Mouse (Mus musculus): ENCODE data around the gene Tmem94.

Tmem94 gene

GRCm38 (mm10) chr11:115766356-115766943 lies 1.2 kb downstream of the Tmem94 start:
- DNase-seq (ENCODE audit: low spot score) = no peak

- DNase-seq (ENCODE audit: low spot score) = no peak
Observed at GRCm38 (mm10) chr11:115766981-115767380, 1.7 kb downstream of the Tmem94 start.

- no peak for DNase-seq (ENCODE audit: low spot score)
Observed at GRCm38 (mm10) chr11:115768896-115769295, 3.7 kb downstream of the Tmem94 start.

GRCm38 (mm10) chr11:115774653-115775052 lies 9.4 kb downstream of the Tmem94 start:
- no peak for DNase-seq (ENCODE audit: low spot score)

- DNase-seq (ENCODE audit: low spot score) = no peak
Observed at GRCm38 (mm10) chr11:115775821-115776665, 10.8 kb downstream of the Tmem94 start.

- DNase-seq (ENCODE audit: low spot score) = no peak
Observed at GRCm38 (mm10) chr11:115776954-115777353, 11.7 kb downstream of the Tmem94 start.

- no peak for DNase-seq (ENCODE audit: low spot score)
Observed at GRCm38 (mm10) chr11:115777487-115778335, 12.5 kb downstream of the Tmem94 start.

GRCm38 (mm10) chr11:115779038-115779571 lies 13.9 kb downstream of the Tmem94 start:
- peak; percentile 49 for DNase-seq (ENCODE audit: low spot score)

GRCm38 (mm10) chr11:115780141-115781070 lies 15.2 kb downstream of the Tmem94 start:
- DNase-seq (ENCODE audit: low spot score) = peak; percentile 47

- DNase-seq (ENCODE audit: low spot score) = no peak
Observed at GRCm38 (mm10) chr11:115786473-115786872, 21.2 kb downstream of the Tmem94 start.

GRCm38 (mm10) chr11:115789787-115790186 lies 24.6 kb downstream of the Tmem94 start:
- DNase-seq (ENCODE audit: low spot score) = no peak

GRCm38 (mm10) chr11:115791919-115792318 lies 26.7 kb downstream of the Tmem94 start:
- DNase-seq (ENCODE audit: low spot score) = no peak

GRCm38 (mm10) chr11:115792353-115792752 lies 27.1 kb downstream of the Tmem94 start:
- DNase-seq (ENCODE audit: low spot score) = no peak

- DNase-seq (ENCODE audit: low spot score) = no peak
Observed at GRCm38 (mm10) chr11:115796898-115797297, 31.7 kb downstream of the Tmem94 start.

GRCm38 (mm10) chr11:115797665-115798064 lies 32.4 kb downstream of the Tmem94 start:
- DNase-seq (ENCODE audit: low spot score) = no peak

- DNase-seq (ENCODE audit: low spot score) = no peak
Observed at GRCm38 (mm10) chr11:115800981-115801380, 35.7 kb downstream of the Tmem94 start.

GRCm38 (mm10) chr11:115803072-115803709 lies 38.0 kb downstream of the Tmem94 start:
- no peak for DNase-seq (ENCODE audit: low spot score)

- DNase-seq (ENCODE audit: low spot score) = no peak
Observed at GRCm38 (mm10) chr11:115805005-115805404, 39.8 kb downstream of the Tmem94 start.

GRCm38 (mm10) chr11:115806154-115806553 lies 40.9 kb downstream of the Tmem94 start:
- no peak for DNase-seq (ENCODE audit: low spot score)

GRCm38 (mm10) chr11:115807306-115807705 lies 42.1 kb downstream of the Tmem94 start:
- DNase-seq (ENCODE audit: low spot score) = no peak

GRCm38 (mm10) chr11:115807971-115808370 lies 42.7 kb downstream of the Tmem94 start:
- DNase-seq (ENCODE audit: low spot score) = no peak

All from layer of hippocampus, adult 11-12 months (tissue).